Mouse (Mus musculus) small intestine, adult 2 months (tissue): ENCODE data around the gene Fer.

Source experiments
- CTCF ChIP-seq: fragments of 200-500 bp; IDR thresholded peaks from 2 replicates; pipeline ENCODE4 v1.5.1; 2012; ENCODE audit warnings: low read depth, mild to moderate bottlenecking, control low read depth, inconsistent platforms, low read length, moderate library complexity, mixed read lengths; ENCODE audit not compliant: insufficient replicate concordance, insufficient read length; ENCODE audit errors: extremely low read depth
- POLR2A ChIP-seq: fragments of 200-500 bp; IDR thresholded peaks from 2 replicates; pipeline ENCODE4 v1.6.1; 2012; ENCODE audit warnings: low read depth, mild to moderate bottlenecking, control low read depth, inconsistent platforms, low read length, moderate library complexity

DNA sequence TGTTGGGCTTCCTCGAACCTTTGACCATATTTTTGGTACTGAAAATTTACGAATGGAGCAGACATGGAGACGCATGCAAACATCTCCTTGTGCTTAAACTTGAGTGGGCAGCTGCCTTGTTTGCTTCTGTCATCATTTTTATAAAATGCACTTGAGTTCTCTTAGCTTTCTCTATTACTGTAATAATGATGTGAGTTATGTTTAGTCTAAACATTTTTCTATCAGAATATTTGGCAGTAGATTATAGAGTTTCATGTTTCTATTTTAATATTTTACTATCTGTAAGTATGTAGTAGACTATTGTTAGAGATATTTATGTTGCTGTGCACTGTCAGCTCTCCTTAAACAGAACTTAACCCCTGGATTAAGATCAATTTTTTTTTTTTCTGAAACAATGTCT is 128.3 kb downstream of the Fer start:
- no peak for TF ChIP-seq POLR2A
- no peak for TF ChIP-seq CTCF
